Mouse (Mus musculus) left cerebral cortex, postnatal 10 days (tissue): ENCODE data around the gene Phactr3. TPM values are rescaled to one million over a fixed set of nuclear protein-coding genes. Genes with fewer than 3 reads are reported as not detected.
"Not testable (repeated sequence)": the region's sequence is repeated elsewhere in the genome, so short reads cannot be mapped to it uniquely, and the experiment has no call there.

ENCODE experiments used
- DNase-seq, 2 experiments: peaks; one replicate each; pipeline ENCODE4 v3.0.0; 2021 to 2022; ENCODE audit warnings: low spot score in 2 of 2, mixed read lengths in 1 of 2; ENCODE audit errors: extremely low spot score in 1 of 2
- intact Hi-C: fragments of 180-260 bp; cut with DNase I; formaldehyde crosslinking; loops from one replicate; pipeline ENCODE4 v1.15.1; 2025
- total RNA-seq, 2 experiments: library from RNA; stranded (reverse); gene quantifications; 2 replicates each; pipeline ENCODE4 v1.2.3; 2021

Gene Phactr3
- total RNA-seq, 2 experiments from 2014 or later: 139 to 146 TPM

DNA sequence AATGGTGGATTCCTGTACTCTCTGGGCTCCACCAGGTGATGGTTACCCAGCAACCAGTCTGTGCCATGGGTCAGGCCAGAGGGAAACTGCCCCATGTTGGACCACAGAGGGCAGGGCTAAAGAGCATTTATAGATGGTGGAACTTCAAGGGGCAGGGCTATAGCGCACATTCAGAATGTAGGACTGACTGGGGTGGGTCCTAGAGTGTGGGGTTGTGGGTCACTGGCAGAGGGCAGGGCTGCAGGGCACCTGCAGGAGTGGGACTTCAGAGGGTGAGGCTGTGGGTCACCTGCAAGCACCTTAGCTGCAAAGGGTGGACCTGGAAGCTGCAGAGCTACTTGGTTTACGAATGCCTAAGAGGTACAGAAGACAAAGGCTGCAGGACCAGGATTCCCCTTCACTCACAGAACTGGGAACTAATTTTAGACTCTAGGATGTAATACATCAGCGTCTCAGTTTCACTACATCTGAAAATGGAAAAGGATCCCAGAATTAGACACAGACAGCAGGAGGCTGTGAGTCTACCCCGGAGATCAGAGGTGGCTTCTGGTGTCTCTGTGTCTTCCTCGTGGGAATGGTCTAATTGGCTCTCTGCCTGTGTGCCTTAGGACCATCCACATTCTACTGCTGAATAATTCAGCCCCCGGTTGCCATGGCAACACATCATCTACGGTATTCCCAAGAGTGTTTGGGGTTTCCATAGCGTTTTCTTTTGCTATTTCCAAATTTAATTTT, 184.8 kb downstream of the Phactr3 start:
- intact Hi-C loops: no loop called here

DNA sequence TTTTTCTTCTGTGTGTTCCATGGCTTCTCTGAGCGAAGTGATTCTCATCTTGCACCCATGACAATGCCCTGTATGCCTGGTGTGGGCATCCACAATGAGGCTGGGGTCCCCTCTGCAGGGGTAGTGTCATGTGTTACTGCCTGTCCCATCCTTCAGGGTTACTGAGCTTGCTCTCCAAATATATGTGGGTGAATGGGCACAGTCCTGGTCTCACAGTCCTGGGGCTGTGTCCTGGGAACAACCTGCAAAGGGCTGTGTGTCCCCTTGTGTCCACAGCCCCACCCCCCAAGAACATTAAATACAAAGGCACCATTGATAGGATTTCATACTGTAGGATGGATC, 185.4 kb downstream of the Phactr3 start:
- no peak for DNase-seq
- intact Hi-C loops: no loop called here

More for the DNA sequence above, 184.8 kb downstream of the Phactr3 start:
- DNase-seq: peak; percentile 82 to 86

GRCm38 (mm10) chr2:178304669-178305068, 185.9 kb downstream of the Phactr3 start:
- no peak for DNase-seq
- intact Hi-C loops: no loop called here

DNA sequence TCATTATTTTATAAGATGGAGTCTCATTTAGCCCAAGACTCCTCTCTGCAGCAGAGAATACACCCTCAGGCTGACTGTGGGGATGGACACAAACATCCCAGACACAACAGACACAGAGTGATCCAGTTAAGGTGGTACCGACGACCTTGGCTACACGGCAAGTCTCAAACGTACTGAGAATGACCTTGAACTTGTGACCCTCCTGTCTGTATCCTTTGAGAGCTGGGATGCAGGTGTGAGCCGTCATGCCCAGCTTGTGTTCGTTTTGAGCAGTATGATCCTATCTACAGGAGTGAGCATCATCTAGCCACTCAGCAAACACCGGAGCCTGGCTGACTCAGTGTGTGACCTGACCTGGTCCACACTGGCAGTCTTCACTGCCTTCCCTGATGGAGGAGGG, 194.8 kb downstream of the Phactr3 start:
- intact Hi-C loops: no loop called here
- peak in 1 of 2 experiments; percentile 11 for DNase-seq

GRCm38 (mm10) chr2:178316281-178316680, 197.5 kb downstream of the Phactr3 start:
- intact Hi-C loops: no loop called here
- peak in 1 of 2 experiments; percentile 11 for DNase-seq

DNA sequence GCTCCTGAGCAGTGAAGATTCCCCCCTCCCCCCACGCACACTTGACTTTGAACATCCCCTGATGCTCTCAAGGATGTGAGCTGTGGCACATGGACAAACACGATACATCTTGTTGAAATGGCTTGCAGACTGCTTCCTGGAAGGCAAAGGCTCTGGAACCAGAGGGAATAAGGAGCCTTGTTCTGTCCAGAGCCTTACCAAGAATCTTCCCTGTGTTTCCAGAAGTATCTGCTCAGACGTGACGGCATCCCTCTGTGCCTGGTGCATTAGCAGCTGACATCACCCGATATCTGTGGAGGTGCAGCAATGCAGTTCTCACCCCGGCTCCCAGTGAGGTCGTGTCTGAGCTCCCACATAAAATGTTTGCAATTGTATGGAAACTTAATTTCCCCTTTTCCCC, 201.0 kb downstream of the Phactr3 start:
- intact Hi-C loops: no loop called here

DNA sequence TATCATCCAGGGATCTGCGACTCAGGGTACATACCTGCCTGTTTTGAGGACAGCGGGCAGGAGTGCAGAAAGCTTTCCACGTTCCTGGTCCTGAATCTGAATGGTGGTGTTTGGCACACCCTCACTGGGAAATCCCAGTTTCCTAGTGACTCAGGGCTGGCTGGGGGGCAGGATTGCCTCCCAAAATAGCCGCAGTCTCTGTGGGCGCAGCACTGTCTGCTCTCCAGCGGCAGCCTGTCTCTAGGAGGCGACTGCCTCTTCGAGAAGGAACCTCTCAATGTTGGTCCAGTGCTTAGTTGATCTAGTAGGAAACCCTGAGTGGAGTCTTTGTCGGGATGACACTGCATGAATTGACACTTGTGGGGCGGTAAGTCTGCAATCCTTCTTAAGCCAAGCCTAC, 202.5 kb downstream of the Phactr3 start:
- intact Hi-C loops: no loop called here

More for the DNA sequence above, 201.0 kb downstream of the Phactr3 start:
- peak in 1 of 2 experiments; percentile 7 for DNase-seq

GRCm38 (mm10) chr2:178324410-178324809, 205.6 kb downstream of the Phactr3 start:
- no peak for DNase-seq
- intact Hi-C loops: no loop called here

More for the DNA sequence above, 202.5 kb downstream of the Phactr3 start:
- no peak for DNase-seq

DNA sequence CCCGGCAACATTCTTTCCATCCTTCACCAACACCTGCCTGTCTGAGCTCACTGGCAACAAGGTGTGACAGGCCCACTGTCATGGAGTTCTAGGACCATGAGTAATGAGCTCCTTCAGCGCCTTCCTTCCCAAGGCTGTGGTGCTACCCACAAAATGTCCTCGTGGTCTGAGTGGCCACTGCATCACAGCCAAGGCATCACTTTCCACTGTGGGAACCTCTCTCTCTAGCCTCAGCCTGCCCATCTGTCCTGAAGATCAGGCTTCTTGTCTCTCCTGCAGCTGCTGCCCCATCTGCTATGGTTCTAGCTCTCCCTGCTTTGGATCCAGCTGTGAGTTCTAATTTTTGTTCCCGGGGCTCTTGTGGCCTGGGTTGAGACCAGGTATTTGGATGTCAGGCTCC, 206.0 kb downstream of the Phactr3 start:
- intact Hi-C loops: no loop called here
- no peak for DNase-seq

DNA sequence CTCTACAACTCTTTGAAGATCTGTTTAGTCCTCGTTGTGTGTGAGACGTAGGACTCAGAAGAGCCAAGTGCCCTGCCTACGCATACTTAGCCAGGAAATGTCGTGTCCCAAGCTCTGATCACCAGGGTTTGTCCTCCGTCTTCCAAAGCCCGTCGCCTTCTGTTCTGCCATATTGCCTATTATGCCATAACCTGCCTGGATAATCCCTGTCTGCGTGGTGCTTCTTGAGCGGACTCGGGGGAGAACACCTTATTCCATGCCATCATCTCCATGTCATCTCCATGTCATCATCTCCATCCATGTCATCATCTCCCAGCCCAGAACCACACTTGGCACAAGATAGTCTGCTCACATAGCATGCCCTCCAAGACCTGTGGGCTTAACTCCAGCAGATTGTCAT, 207.3 kb downstream of the Phactr3 start:
- peak in 1 of 2 experiments; percentile 11 for DNase-seq
- intact Hi-C loops: no loop called here

DNA sequence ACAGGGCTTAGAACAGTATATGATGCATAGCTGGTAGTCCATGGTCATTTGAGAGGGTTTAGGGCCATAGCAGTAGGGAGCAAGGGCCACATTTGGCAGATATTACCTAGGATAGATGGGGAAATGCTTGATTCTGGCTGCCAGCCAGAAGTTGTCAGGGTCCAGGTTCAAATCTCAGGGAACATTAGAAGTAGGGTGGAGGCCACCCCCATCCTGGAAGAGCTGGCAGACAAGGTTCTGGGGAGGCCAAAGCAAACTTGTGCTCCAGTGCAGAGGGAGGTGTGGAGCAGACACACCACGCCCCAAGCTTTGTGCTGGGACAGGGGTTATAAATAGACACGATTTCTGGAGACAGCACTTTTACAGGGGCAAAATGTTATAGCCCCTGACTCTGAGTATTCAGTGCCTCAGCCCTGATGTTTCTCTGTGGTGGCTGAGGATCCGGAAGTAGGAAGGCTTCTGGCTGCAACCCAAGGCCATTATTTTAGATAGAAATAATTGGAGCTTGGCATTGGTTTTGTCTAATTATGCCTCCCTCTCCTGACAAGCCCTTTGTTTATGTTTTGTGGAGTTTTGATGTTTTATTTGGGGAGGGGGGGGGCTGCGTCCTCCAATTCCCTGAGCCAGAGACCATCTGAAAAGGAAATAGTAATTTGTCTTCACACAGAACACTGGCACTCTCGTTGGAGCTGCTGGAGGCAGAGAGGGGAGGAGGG, 208.1 kb downstream of the Phactr3 start:
- intact Hi-C loops: no loop called here
- DNase-seq: no peak

DNA sequence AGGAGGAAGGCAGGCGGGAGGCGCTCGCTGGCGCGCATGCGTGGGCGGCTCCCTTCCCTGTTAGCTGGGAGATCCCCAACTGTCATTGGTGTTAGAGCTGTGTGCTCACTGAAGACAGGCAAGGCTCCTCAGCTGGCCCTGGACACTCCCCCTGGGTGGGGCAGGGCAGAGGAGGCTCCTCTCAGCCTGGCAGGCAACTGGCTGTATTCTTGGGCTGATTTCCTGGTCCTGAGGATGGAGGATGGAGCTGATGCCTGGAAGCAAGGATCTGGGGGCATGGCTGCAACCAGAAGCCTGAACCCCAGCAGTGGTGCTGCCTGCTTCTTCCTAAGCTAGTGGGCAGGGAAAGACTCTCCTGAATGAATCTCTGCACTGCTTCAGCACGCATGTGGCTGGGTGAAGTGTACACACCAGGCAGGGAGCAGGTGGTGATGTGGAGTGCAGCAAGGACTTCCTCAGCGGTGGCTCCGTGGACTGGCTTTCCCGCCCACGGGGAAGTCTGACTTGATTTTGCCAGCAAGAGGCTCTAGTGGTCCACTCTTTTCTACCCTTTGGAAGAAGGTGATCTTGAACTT, 208.8 kb downstream of the Phactr3 start:
- DNase-seq: peak; percentile 82 to 87
- intact Hi-C loops: no loop called here

- DNase-seq: peak in 1 of 2 experiments; percentile 48
- intact Hi-C loops: no loop called here
Measured at GRCm38 (mm10) chr2:178329551-178329950, 210.8 kb downstream of the Phactr3 start.

- DNase-seq: no peak
- intact Hi-C loops: loop anchor here (5.0 kb wide), 1 partner anchor 193 kb away; no protein-coding TSS in a partner anchor
Measured at GRCm38 (mm10) chr2:178329986-178330385, 211.2 kb downstream of the Phactr3 start.

DNA sequence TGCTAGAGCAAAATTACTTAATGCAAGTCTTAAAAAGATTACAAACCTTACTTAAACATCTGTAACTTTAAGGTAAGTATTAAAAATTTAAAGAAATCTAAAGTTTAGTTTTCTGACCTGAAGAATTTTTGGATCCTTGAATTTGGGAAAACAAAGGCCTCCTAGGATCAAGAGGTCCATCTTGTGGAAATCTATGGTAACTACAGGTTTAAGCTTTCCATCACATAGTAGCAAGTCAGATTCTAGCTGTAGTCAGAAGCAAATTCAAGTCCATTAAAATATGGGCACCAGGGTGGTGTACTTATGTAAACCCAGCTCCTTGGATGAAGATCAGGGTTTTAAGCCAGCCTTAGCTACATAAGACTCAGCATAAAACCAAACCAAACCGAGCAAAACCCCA, 219.1 kb downstream of the Phactr3 start:
- no peak for DNase-seq
- intact Hi-C loops: loop anchor here (2.0 to 5.0 kb wide), 2 partner anchors 57 to 241 kb away; no protein-coding TSS in a partner anchor

DNA sequence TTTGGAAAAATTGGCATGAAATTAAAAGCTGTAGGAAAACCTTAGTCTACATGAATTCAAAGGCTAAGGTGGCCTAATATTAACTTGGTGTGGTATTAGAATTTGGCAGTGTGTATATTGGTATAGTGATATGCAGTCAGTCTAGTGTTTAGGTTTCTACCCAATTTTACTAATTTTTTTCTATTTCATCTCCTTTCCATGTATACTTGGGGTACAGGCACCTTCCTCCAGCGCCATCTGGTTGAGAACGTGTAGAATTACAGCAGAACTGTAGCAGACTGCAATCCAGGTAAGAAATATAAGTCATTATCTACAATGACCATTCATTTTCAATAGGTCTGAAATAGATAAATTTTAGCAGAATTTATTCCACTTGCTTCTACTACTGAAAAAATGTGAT, 220.3 kb downstream of the Phactr3 start:
- no peak for DNase-seq
- intact Hi-C loops: loop anchor here (2.0 to 5.0 kb wide), 2 partner anchors 58 to 242 kb away; no protein-coding TSS in a partner anchor

GRCm38 (mm10) chr2:178342105-178342504, 223.3 kb downstream of the Phactr3 start:
- intact Hi-C loops, DNase-seq: not testable (repeated sequence)

GRCm38 (mm10) chr2:178342597-178342996, 223.8 kb downstream of the Phactr3 start:
- intact Hi-C loops: no loop called here
- DNase-seq: no peak
